ENCODE assay signal across 24 mouse cellular contexts in genomic region chr9:64548332-64548731, GRCm38 (mm10).
A peak's percentile ranks its signal among the peaks of the same experiment; 100 is the strongest.
DNase-seq lines count a peak whose midpoint lies in the region; ATAC-seq and TF ChIP-seq lines count a peak whose summit lies in the region.
"Had no signal": no experiment of that assay in that cellular context is flagged by ENCODE, and none has a peak within 500 bp of the region (broad histone marks: within the 10 kb centered on the region; RNA-seq: fewer than 3 reads in every experiment).

No protein-coding gene starts in this region.

- H3K9ac ChIP-seq in midbrain, embryonic 11.5 days (ENCODE audit: low read length) = no peak overlapping the region
- no peak overlapping the region for H3K9ac ChIP-seq in midbrain, embryonic 16.5 days (ENCODE audit: low read depth, low read length)
- H3K9ac ChIP-seq in CH12.LX (ENCODE audit: insufficient read depth, low read depth) = no peak overlapping the region
- H3K9ac ChIP-seq: embryonic facial prominence, embryonic 12.5 days; embryonic facial prominence, embryonic 15.5 days; forebrain, embryonic 12.5 days had no signal

- H3K9me3 ChIP-seq in midbrain, embryonic 11.5 days (ENCODE audit: control insufficient read depth, low read length) = no peaks in the 10 kb centered on the region
- H3K9me3 ChIP-seq in midbrain, embryonic 16.5 days (replicated peaks; ENCODE audit: control insufficient read depth, low read length, poor library complexity, severe bottlenecking) = no peaks in the 10 kb centered on the region
- H3K9me3 ChIP-seq in CH12.LX (replicated peaks; ENCODE audit: low read length) = no peaks in the 10 kb centered on the region
- H3K9me3 ChIP-seq: embryonic facial prominence, embryonic 12.5 days; embryonic facial prominence, embryonic 15.5 days; forebrain, embryonic 10.5 days; forebrain, embryonic 12.5 days had no signal

- no peaks in the 10 kb centered on the region for H3K27me3 ChIP-seq in midbrain, embryonic 11.5 days (ENCODE audit: control insufficient read depth, insufficient read depth, low read length)
- no peaks in the 10 kb centered on the region; the same call in 1 of the 2 replicates for H3K27me3 ChIP-seq in midbrain, embryonic 16.5 days (ENCODE audit: control insufficient read depth, insufficient read depth, low read depth, low read length)
- H3K27me3 ChIP-seq in CH12.LX (replicated peaks) = peaks cover 5% of the 10 kb centered on the region
- H3K27me3 ChIP-seq: embryonic facial prominence, embryonic 12.5 days; embryonic facial prominence, embryonic 15.5 days; forebrain, embryonic 12.5 days had no signal

- no peak overlapping the region for H3K27ac ChIP-seq in midbrain, embryonic 11.5 days (ENCODE audit: low read depth, low read length)
- no peak overlapping the region for H3K27ac ChIP-seq in midbrain, embryonic 16.5 days (ENCODE audit: low read length)
- H3K27ac ChIP-seq in CH12.LX (ENCODE audit: insufficient read depth, low read depth) = no peak overlapping the region
- H3K27ac ChIP-seq: embryonic facial prominence, embryonic 12.5 days; embryonic facial prominence, embryonic 15.5 days; forebrain, embryonic 10.5 days; forebrain, embryonic 12.5 days had no signal

- dilution Hi-C loops in CH12.LX (cut with MboI; ENCODE audit: extremely low pct_ligation_motif_present, extremely low pct_unique_long_range_greater_than_20kb, low sequenced_read_pairs) = no loop called here

- TF ChIP-seq POLR2A in CH12.LX (IDR thresholded peaks at IDR 0.05; ENCODE audit: low read depth, low read length) = no peak

- TF ChIP-seq RAD21 in CH12.LX (IDR thresholded peaks at IDR 0.05; ENCODE audit: low read depth, low read length) = no peak

- peak; percentile 47 for DNase-seq in midbrain, embryonic 11.5 days (ENCODE audit: low spot score, missing footprints)
- peak; percentile 32 for DNase-seq in A20 (ENCODE audit: low read depth, low spot score)
- DNase-seq in CH12.LX (ENCODE audit: extremely low read depth) = peak; percentile 84
- DNase-seq in lung, postnatal 4 days = no peak
- DNase-seq: adrenal gland, adult 2 months; adrenal gland, postnatal 10 days; adrenal gland, postnatal 25 days; B cell, adult 2 months; cerebellum, adult 11 months; cerebellum, adult 18-20 months; cerebellum, adult 8-10 months; cerebellum, adult 9-11 months; cerebellum, postnatal 14 days; cerebellum, postnatal 36 days; embryo, embryonic 11 days had no signal

- H3K4me3 ChIP-seq in midbrain, embryonic 11.5 days (ENCODE audit: low read depth, low read length) = no peak overlapping the region
- no peak overlapping the region for H3K4me3 ChIP-seq in midbrain, embryonic 16.5 days (ENCODE audit: low read depth, low read length)
- no peak overlapping the region for H3K4me3 ChIP-seq in CH12.LX (replicated peaks in 1 of 3; ENCODE audit: low read depth in 2 of 3, low read length in 2 of 3, poor library complexity in 1 of 3)
- H3K4me3 ChIP-seq: embryonic facial prominence, embryonic 12.5 days; embryonic facial prominence, embryonic 15.5 days; erythroblast, embryonic 14.5 days; forebrain, embryonic 10.5 days; forebrain, embryonic 12.5 days had no signal

- no peaks in the 10 kb centered on the region for H3K4me1 ChIP-seq in midbrain, embryonic 11.5 days (ENCODE audit: control insufficient read depth, insufficient read depth, low read length)
- 0 out of 2 replicates have a peak, but pooled peaks cover 9% of the 10 kb centered on the region for H3K4me1 ChIP-seq in midbrain, embryonic 16.5 days (ENCODE audit: control insufficient read depth, insufficient read depth, low read length)
- H3K4me1 ChIP-seq in CH12.LX (ENCODE audit: control insufficient read depth in 1 of 2, insufficient read depth in 2 of 2) = peaks cover 5 to 30% of the 10 kb centered on the region in 2 experiments
- H3K4me1 ChIP-seq: embryonic facial prominence, embryonic 15.5 days had no signal

- H3K4me2 ChIP-seq in midbrain, embryonic 11.5 days = no peak overlapping the region
- no peak overlapping the region for H3K4me2 ChIP-seq in midbrain, embryonic 16.5 days (ENCODE audit: low read length)
- H3K4me2 ChIP-seq in CH12.LX (ENCODE audit: insufficient read depth, low read depth, poor library complexity, severe bottlenecking) = peak overlapping the region; percentile 42; the same call in 1 of the 2 replicates
- H3K4me2 ChIP-seq: embryonic facial prominence, embryonic 12.5 days; embryonic facial prominence, embryonic 15.5 days; forebrain, embryonic 12.5 days had no signal

- H3K36me3 ChIP-seq in midbrain, embryonic 11.5 days (ENCODE audit: control insufficient read depth, insufficient read depth, low read length) = no peaks in the 10 kb centered on the region
- no peaks in the 10 kb centered on the region for H3K36me3 ChIP-seq in midbrain, embryonic 16.5 days (ENCODE audit: control insufficient read depth, insufficient read depth, low read length)
- H3K36me3 ChIP-seq in CH12.LX (replicated peaks in 1 of 2; ENCODE audit: control insufficient read depth in 1 of 2, insufficient read depth in 1 of 2, low read length in 1 of 2) = no peaks in the 10 kb centered on the region
- H3K36me3 ChIP-seq: embryonic facial prominence, embryonic 12.5 days; embryonic facial prominence, embryonic 15.5 days; forebrain, embryonic 10.5 days; forebrain, embryonic 12.5 days had no signal

- H3K79me2 ChIP-seq in CH12.LX (replicated peaks; ENCODE audit: control insufficient read depth, extremely low read depth, insufficient read depth, poor library complexity, severe bottlenecking) = no peaks in the 10 kb centered on the region

- no peak for TF ChIP-seq CTCF in CH12.LX (conservative IDR thresholded peaks at IDR 0.05 in 1 of 2, IDR thresholded peaks at IDR 0.05 in 1 of 2; ENCODE audit: low read depth in 2 of 2, low read length in 2 of 2)

- in situ Hi-C loops in CH12.LX (cut with MboI; ENCODE audit: low pct_ligation_motif_present, low pct_unique_long_range_greater_than_20kb, low sequenced_read_pairs) = no loop called here

- TF ChIP-seq EP300 in CH12.LX (IDR thresholded peaks at IDR 0.05; ENCODE audit: low read length) = peak; percentile 61

- 88% methylated on average over 6 of the region's 6 CpGs for WGBS in midbrain, embryonic 11.5 days
- 85% methylated on average over 6 of the region's 6 CpGs for WGBS in midbrain, embryonic 16.5 days

- no peak for ATAC-seq in midbrain, embryonic 11.5 days (ENCODE audit: low FRiP score)
- ATAC-seq in midbrain, embryonic 16.5 days = no peak
- ATAC-seq: CD4-positive, CD25-positive, alpha-beta regulatory T cell, adult 4 months; forebrain, embryonic 14.5 days; forebrain, embryonic 16.5 days had no signal

TF ChIP-seq in CH12.LX, 34 proteins besides CTCF, POLR2A, EP300 and RAD21:
- TF ChIP-seq JUND (conservative IDR thresholded peaks at IDR 0.05; ENCODE audit: low read depth, low read length) (0 out of 2 replicates have a peak, but pooled peaks have one; percentile 29), ETS1 (conservative IDR thresholded peaks at IDR 0.05; ENCODE audit: low read depth, low read length) (peak; percentile 17; the same call in 1 of the 2 replicates), ZC3H11A (IDR thresholded peaks at IDR 0.05; ENCODE audit: low read depth, low read length) (no peak), POLR2AphosphoS2 (IDR thresholded peaks at IDR 0.05; ENCODE audit: low read depth, low read length) (no peak), ZNF384 (IDR thresholded peaks at IDR 0.05; ENCODE audit: low read depth, low read length) (no peak), E2F4 (IDR thresholded peaks at IDR 0.05; ENCODE audit: insufficient replicate concordance, low read depth, low read length) (no peak), ZKSCAN1 (IDR thresholded peaks at IDR 0.05; ENCODE audit: borderline replicate concordance, low read depth, low read length) (no peak), RCOR1 (conservative IDR thresholded peaks at IDR 0.05; ENCODE audit: low read depth, low read length) (no peak), SIN3A (IDR thresholded peaks at IDR 0.05; ENCODE audit: low read length) (no peak), BHLHE40 (IDR thresholded peaks at IDR 0.05; ENCODE audit: low read depth, low read length) (no peak), UBTF (IDR thresholded peaks at IDR 0.05; ENCODE audit: low read depth, low read length) (no peak), TCF12 (IDR thresholded peaks at IDR 0.05; ENCODE audit: low read depth, low read length) (no peak), ZMIZ1 (IDR thresholded peaks at IDR 0.05; ENCODE audit: low read depth, low read length) (no peak), USF1 (IDR thresholded peaks at IDR 0.05; ENCODE audit: low read depth, low read length) (no peak), IRF4 (IDR thresholded peaks at IDR 0.05; ENCODE audit: low read depth, low read length) (peak; percentile 82), MEF2A (IDR thresholded peaks at IDR 0.05; ENCODE audit: borderline replicate concordance, low read depth, low read length) (peak; percentile 67; the same call in 1 of the 2 replicates), MYC (IDR thresholded peaks at IDR 0.05; ENCODE audit: low read depth, low read length) (no peak), ELF1 (IDR thresholded peaks at IDR 0.05; ENCODE audit: low read depth, low read length) (no peak), PAX5 (IDR thresholded peaks at IDR 0.05; ENCODE audit: low read length) (no peak), CHD1 (IDR thresholded peaks at IDR 0.05; ENCODE audit: low read depth, low read length) (no peak), JUN (IDR thresholded peaks at IDR 0.05; ENCODE audit: insufficient read depth, low read depth, low read length) (no peak), MAFK (IDR thresholded peaks at IDR 0.05; ENCODE audit: insufficient replicate concordance, low read length) (0 out of 2 replicates have a peak, but pooled peaks have one; percentile 30), MAZ (IDR thresholded peaks at IDR 0.05; ENCODE audit: low read depth, low read length) (no peak), HCFC1 (IDR thresholded peaks at IDR 0.05; ENCODE audit: low read depth, low read length) (no peak), TBP (conservative IDR thresholded peaks at IDR 0.05; ENCODE audit: low read depth, low read length) (no peak), GABPA (IDR thresholded peaks at IDR 0.05; ENCODE audit: insufficient replicate concordance, low read depth, low read length) (no peak), SMC3 (IDR thresholded peaks at IDR 0.05; ENCODE audit: low read depth, low read length) (no peak), CHD2 (IDR thresholded peaks at IDR 0.05; ENCODE audit: low read length) (no peak), MAX (IDR thresholded peaks at IDR 0.05; ENCODE audit: low read length) (no peak), KAT2A (IDR thresholded peaks at IDR 0.05; ENCODE audit: insufficient replicate concordance, low read length) (0 out of 2 replicates have a peak, but pooled peaks have one; percentile 31), NRF1 (IDR thresholded peaks at IDR 0.05; ENCODE audit: low read depth, low read length) (no peak), USF2 (conservative IDR thresholded peaks at IDR 0.05; ENCODE audit: low read depth, low read length) (no peak), NELFE (IDR thresholded peaks at IDR 0.05; ENCODE audit: low read depth, low read length) (no peak), MXI1 (IDR thresholded peaks at IDR 0.05; ENCODE audit: low read depth, low read length) (no peak)

Comparison
In these comparisons a context has a peak if more than half of its experiments do, and no peak if none do; other contexts are left out.
1. DNase-seq: peak in midbrain, embryonic 11.5 days (single experiment), A20 (single experiment) and CH12.LX (single experiment); none in lung, postnatal 4 days (0 of 2).